Mouse (Mus musculus) midbrain, embryonic 14.5 days (tissue): ENCODE results near the gene Ivd. TPM values are rescaled to one million over a fixed set of nuclear protein-coding genes. Genes with fewer than 3 reads are reported as not detected.

Source experiments
- ATAC-seq: fragments of 200-750 bp; cut with Nextera tagmentation; 2 replicates; pipeline ENCODE4 v1.8.0; 2017; ENCODE audit warnings: moderate number of reproducible peaks, moderate library complexity; ENCODE audit not compliant: low FRiP score, low TSS enrichment
- DNase-seq: peaks from one replicate; pipeline ENCODE4 v3.0.0-alpha.2; 2015
- H3K27ac ChIP-seq: fragments of 300-500 bp; sonication (generic); replicated peaks from 2 replicates; pipeline ENCODE4 v1.5.1; 2014; ENCODE audit warnings: mild to moderate bottlenecking, low read depth, low read length, moderate library complexity
- H3K27me3 ChIP-seq: fragments of 300-500 bp; sonication (generic); 2 replicates; pipeline ENCODE4 v1.6.1; 2014; ENCODE audit warnings: low read length, control low read depth, mixed read lengths; ENCODE audit not compliant: control insufficient read depth, insufficient read depth
- H3K36me3 ChIP-seq: fragments of 300-500 bp; sonication (generic); 2 replicates; pipeline ENCODE4 v1.6.1; 2014; ENCODE audit warnings: low read length, control low read depth; ENCODE audit not compliant: control insufficient read depth, insufficient read depth
- H3K4me1 ChIP-seq: fragments of 300-500 bp; sonication (generic); 2 replicates; pipeline ENCODE4 v1.6.1; 2014; ENCODE audit warnings: mild to moderate bottlenecking, antibody characterized with exemption, low read length, control low read depth; ENCODE audit not compliant: control insufficient read depth, insufficient read depth
- H3K4me2 ChIP-seq: fragments of 300-500 bp; sonication (generic); 2 replicates; pipeline ENCODE4 v1.6.1; 2014; ENCODE audit warnings: mild to moderate bottlenecking, low read length, moderate library complexity
- H3K4me3 ChIP-seq: fragments of 300-500 bp; sonication (generic); replicated peaks from 2 replicates; pipeline ENCODE4 v1.5.1; 2014; ENCODE audit warnings: low read depth, low read length
- H3K9ac ChIP-seq: fragments of 300-500 bp; sonication (generic); replicated peaks from 2 replicates; pipeline ENCODE4 v1.6.1; 2014; ENCODE audit warnings: mild to moderate bottlenecking, low read length, moderate library complexity
- H3K9me3 ChIP-seq: fragments of 300-500 bp; sonication (generic); 2 replicates; pipeline ENCODE4 v1.6.1; 2016; ENCODE audit warnings: low read length, control low read depth, mixed read lengths; ENCODE audit not compliant: control insufficient read depth
- WGBS: fragments of 180-500 bp; shearing (Covaris S2); extraction: QIAGEN DNeasy Blood & Tissue Kit; methylation state at CpG from one replicate; pipeline ENCODE4 v1.1.7; 2014; 5-methylcytosine and 5-hydroxymethylcytosine counted together
- polyA plus RNA-seq: library from polyadenylated mRNA; unstranded; fragments of >200 nt; fragmentation: Nextera tagmentation; extraction: Ambion mirVana; gene quantifications from 2 replicates; pipeline ENCODE4 v1.2.1, GENCODE M21; 2014

The Ivd gene
- polyA plus RNA-seq, 1 experiment from 2014 or later: 33.8 TPM

DNA sequence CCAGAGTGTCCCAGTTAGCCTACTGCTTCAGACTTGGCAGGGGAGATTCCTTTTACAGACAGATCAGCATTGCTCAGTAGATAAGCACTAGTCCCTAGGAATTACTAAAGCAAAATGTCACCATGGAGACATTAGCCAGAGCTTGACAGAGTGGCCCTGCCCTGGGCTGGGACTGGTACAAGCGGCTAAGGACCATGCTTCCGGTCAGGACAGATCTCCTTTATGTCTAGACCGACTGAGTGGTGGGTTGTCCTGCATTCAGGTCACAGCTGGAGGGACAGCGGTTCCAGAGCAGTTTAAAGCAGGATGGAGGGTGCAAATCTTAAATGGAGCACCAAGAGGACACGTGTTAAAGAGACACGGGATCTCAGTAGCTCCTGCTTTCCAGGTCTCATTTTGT lies 64.2 kb downstream of the Ivd start:
- H3K4me2 ChIP-seq: peak overlapping the region; percentile 92
- no peaks in the 10 kb centered on the region for H3K9me3 ChIP-seq
- H3K27ac ChIP-seq: no peak overlapping the region
- H3K27me3 ChIP-seq: no peaks in the 10 kb centered on the region
- DNase-seq: peak; percentile 20
- peak overlapping the region; percentile 65 for H3K9ac ChIP-seq
- 0% methylated on average over 6 of the region's 6 CpGs for WGBS
- ATAC-seq: no peak; the same call in 1 of the 2 replicates
- H3K36me3 ChIP-seq: peaks cover 30% of the 10 kb centered on the region
- peak overlapping the region; percentile 50 for H3K4me3 ChIP-seq
- H3K4me1 ChIP-seq: peaks cover 19% of the 10 kb centered on the region

DNA sequence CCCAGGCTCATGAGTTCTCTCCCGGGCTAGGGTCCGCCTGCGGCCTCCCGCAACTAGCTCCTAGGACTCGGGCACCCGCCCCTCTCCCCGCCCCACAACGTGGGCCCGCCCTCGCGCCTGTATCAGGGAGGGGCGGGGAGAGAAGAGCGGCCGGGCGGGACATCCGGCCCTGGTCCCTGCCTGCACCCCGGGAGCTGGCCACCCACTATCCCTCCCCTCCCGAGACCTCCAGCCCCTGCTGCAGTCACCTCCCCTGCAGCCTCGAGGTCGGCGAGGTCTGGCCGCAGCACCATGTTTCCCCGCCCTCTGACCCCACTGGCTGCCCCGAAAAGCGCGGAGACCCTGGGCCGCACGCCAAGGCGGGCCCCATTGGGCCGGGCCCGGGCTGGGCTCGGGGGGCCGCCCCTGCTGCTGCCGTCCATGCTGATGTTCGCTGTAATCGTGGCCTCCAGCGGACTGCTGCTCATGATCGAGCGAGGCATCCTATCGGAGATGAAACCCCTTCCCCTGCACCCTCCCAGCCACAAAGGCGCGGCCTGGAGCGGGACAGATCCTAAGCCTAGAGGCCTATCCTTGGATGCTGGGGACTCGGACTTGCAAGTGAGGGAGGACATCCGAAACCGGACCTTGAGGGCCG lies 64.7 kb downstream of the Ivd start, which contains the start of gene Chst14:
Chst14 (plus strand) TSS at position 136 of the 637 bp plus-strand sequence.
- peak; percentile 78 for DNase-seq
- H3K9ac ChIP-seq: peak within 1 kb of the TSS; percentile 65
- H3K4me2 ChIP-seq: peak within 1 kb of the TSS; percentile 92
- H3K4me3 ChIP-seq: peak within 1 kb of the TSS; percentile 50
- H3K27ac ChIP-seq: no peak within 1 kb of the TSS
- ATAC-seq: peak; percentile 85
- WGBS: under 1% methylated on average over 46 of the region's 47 CpGs
- no peaks in the 10 kb centered on the region for H3K9me3 ChIP-seq
- H3K4me1 ChIP-seq: peaks cover 19% of the 10 kb centered on the region
- peaks cover 26% of the 10 kb centered on the region for H3K36me3 ChIP-seq
- no peaks in the 10 kb centered on the region for H3K27me3 ChIP-seq

DNA sequence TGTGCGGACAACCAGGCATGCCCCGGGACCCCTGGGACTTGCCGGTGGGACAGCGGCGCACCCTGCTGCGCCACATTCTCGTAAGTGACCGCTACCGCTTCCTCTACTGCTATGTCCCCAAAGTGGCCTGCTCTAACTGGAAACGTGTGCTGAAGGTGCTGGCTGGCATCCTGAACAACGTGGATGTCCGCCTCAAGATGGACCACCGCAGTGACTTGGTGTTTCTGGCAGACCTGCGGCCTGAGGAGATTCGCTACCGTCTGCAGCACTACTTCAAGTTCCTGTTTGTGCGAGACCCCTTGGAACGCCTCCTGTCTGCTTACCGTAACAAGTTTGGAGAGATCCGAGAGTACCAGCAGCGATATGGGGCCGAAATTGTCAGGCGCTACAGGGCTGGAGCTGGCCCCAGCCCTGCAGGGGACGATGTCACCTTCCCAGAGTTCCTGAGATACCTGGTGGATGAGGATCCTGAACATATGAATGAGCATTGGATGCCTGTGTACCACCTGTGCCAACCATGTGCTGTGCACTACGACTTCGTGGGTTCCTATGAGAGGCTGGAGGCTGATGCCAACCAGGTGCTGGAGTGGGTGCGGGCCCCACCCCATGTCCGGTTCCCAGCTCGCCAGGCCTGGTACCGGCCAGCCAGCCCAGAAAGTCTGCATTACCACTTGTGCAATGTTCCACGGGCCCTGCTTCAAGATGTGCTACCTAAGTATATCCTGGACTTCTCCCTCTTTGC lies 65.4 kb downstream of the Ivd start:
- peak overlapping the region; percentile 65 for H3K9ac ChIP-seq
- peaks cover 19% of the 10 kb centered on the region for H3K4me1 ChIP-seq
- no peaks in the 10 kb centered on the region for H3K9me3 ChIP-seq
- peaks cover 19% of the 10 kb centered on the region for H3K36me3 ChIP-seq
- no peak overlapping the region for H3K27ac ChIP-seq
- H3K4me2 ChIP-seq: peak overlapping the region; percentile 92
- H3K4me3 ChIP-seq: peak overlapping the region; percentile 50
- ATAC-seq (peak; percentile 9; the same call in 1 of the 2 replicates), DNase-seq (no peak)
- WGBS: 37% methylated on average over 31 of the region's 31 CpGs
- no peaks in the 10 kb centered on the region for H3K27me3 ChIP-seq

Other genes with a start within 250 kb of the Ivd start
- gene Pak6, start 198.7 kb upstream of the Ivd start, polyA plus RNA-seq: 32.4 and 38.4 TPM in 2 replicates
- gene Ankrd63, start 158.0 kb upstream of the Ivd start, polyA plus RNA-seq: not detected in 2 replicates
- 0.40 and 0.74 TPM in 2 replicates for gene Plcb2, start 133.5 kb upstream of the Ivd start, polyA plus RNA-seq
- 25.2 and 30.8 TPM in 2 replicates for gene Inafm2, start 116.2 kb upstream of the Ivd start, polyA plus RNA-seq
- gene Ccdc9b, start 99.3 kb upstream of the Ivd start, polyA plus RNA-seq: 0.59 and 0.73 TPM in 2 replicates
- gene Phgr1, start 89.2 kb upstream of the Ivd start, polyA plus RNA-seq: not detected in 2 replicates
- 49.8 and 50.4 TPM in 2 replicates for gene Disp2, start 82.2 kb upstream of the Ivd start, polyA plus RNA-seq
- gene Knstrn, start 48.0 kb upstream of the Ivd start, polyA plus RNA-seq: 17.8 and 32.5 TPM in 2 replicates
- 2.0 and 5.2 TPM in 2 replicates for gene Bahd1, start 38.4 kb downstream of the Ivd start, polyA plus RNA-seq
- 3.0 and 7.1 TPM in 2 replicates for gene Chst14, start 64.5 kb downstream of the Ivd start, polyA plus RNA-seq
- gene Ccdc32, start 167.4 kb downstream of the Ivd start, polyA plus RNA-seq: 37.0 and 40.6 TPM in 2 replicates
- 4.5 and 5.0 TPM in 2 replicates for gene Rpusd2, start 172.8 kb downstream of the Ivd start, polyA plus RNA-seq
- gene Knl1, start 185.2 kb downstream of the Ivd start, polyA plus RNA-seq: 7.1 and 11.4 TPM in 2 replicates